ENCODE assay signal across 8 mouse cellular contexts in the genomic region with DNA sequence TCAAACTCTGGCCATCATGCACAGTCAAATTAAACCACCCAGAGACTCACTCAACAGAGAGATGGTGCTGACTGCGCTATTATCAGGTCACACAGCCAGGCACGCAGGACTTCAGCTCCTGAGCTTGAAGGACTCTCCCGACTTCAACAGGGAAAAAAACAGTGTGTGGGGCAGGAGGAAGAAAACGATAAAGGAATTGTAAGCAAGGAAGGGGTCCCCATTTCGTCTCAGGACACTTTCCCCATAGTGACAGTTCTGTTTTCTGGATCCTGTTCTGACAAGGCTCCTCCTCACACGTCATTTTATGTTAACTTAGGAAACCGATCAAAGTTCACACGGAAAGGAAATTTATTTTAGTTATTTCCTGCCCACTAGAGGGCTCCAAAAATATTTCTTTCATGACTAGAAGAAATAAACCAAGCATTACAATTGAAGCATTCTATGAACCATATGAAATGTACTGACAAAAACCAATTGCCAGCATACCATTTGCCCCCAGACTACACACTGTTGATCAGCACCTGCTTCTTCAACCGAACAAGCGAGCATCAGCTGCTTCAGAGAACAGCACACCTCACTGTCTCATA. TPM values are rescaled to one million over a fixed set of nuclear protein-coding genes. Genes with fewer than 3 reads are reported as not detected.
DNase-seq lines count a peak whose midpoint lies in the region; ATAC-seq and TF ChIP-seq lines count a peak whose summit lies in the region.

No protein-coding gene starts in this region.

- TF ChIP-seq CTCF in forebrain, postnatal 0 days (IDR thresholded peaks at IDR 0.05; ENCODE audit: low read depth): peak; percentile 60

- H3K36me3 ChIP-seq in forebrain, postnatal 0 days (ENCODE audit: insufficient read depth): no peaks in the 10 kb centered on the region
- no peaks in the 10 kb centered on the region for H3K36me3 ChIP-seq in forebrain, embryonic 10.5 days (replicated peaks)

- no peak overlapping the region for H3K9ac ChIP-seq in forebrain, postnatal 0 days

- H3K9me3 ChIP-seq in forebrain, postnatal 0 days (ENCODE audit: low read length): no peaks in the 10 kb centered on the region
- no peaks in the 10 kb centered on the region for H3K9me3 ChIP-seq in forebrain, embryonic 10.5 days

- no peaks in the 10 kb centered on the region for H3K27me3 ChIP-seq in forebrain, postnatal 0 days (ENCODE audit: insufficient read depth, low read length)
- no peaks in the 10 kb centered on the region for H3K27me3 ChIP-seq in forebrain, embryonic 10.5 days (ENCODE audit: poor library complexity, severe bottlenecking)

- 34% methylated on average over 10 of the region's 10 CpGs for WGBS in forebrain, postnatal 0 days
- 62% methylated on average over 10 of the region's 10 CpGs for WGBS in forebrain, embryonic 10.5 days

- H3K4me1 ChIP-seq in forebrain, postnatal 0 days (ENCODE audit: insufficient read depth): peaks cover 16% of the 10 kb centered on the region
- peaks cover 43% of the 10 kb centered on the region for H3K4me1 ChIP-seq in forebrain, embryonic 10.5 days

- peak overlapping the region; percentile 27 for H3K4me2 ChIP-seq in forebrain, postnatal 0 days (ENCODE audit: low read depth)

- H3K27ac ChIP-seq in forebrain, postnatal 0 days (ENCODE audit: low read depth, low read length): no peak overlapping the region
- H3K27ac ChIP-seq in forebrain, embryonic 10.5 days: no peak overlapping the region

- no peak overlapping the region for H3K4me3 ChIP-seq in forebrain, postnatal 0 days (ENCODE audit: low read depth, low read length)
- H3K4me3 ChIP-seq in forebrain, embryonic 10.5 days: no peak overlapping the region

- no peak for ATAC-seq in forebrain, postnatal 0 days

- DNase-seq in forebrain, postnatal 0 days: peak; percentile 54
- no peak for DNase-seq in forebrain, embryonic 10.5 days (ENCODE audit: extremely low spot score, low spot score)
- DNase-seq in thymus, postnatal 0 days (ENCODE audit: low spot score): peak; percentile 40
- DNase-seq in thymus, postnatal 4 days: no peak
- DNase-seq in kidney, postnatal 36 days: peak; percentile 33 to 55
- no peak for DNase-seq in urinary bladder, adult 18-20 months (ENCODE audit: low spot score in 2 of 2)
- DNase-seq in frontal cortex, postnatal 14 days (ENCODE audit: low spot score in 2 of 2): no peak
- no peak for DNase-seq in thymus, adult 18-20 months

RNA-seq across cellular contexts. Expression of a gene that starts 4.6 kb away (rescaled TPM):
- total RNA-seq in forebrain, postnatal 0 days (2014; rRNA removed): 122 TPM in 2 replicates
- 68.0 and 79.3 TPM in 2 replicates for polyA plus RNA-seq in forebrain, postnatal 0 days (2015; fragmentation: Nextera tagmentation; extraction: Ambion mirVana)
- 43.8 and 44.3 TPM in 2 replicates for polyA plus RNA-seq in forebrain, embryonic 10.5 days (2016; fragmentation: Nextera tagmentation; extraction: Ambion mirVana)
- 66.0 and 76.6 TPM in 2 replicates for polyA plus RNA-seq in thymus, postnatal 0 days (2015; fragmentation: Nextera tagmentation; extraction: Ambion mirVana)

Comparison
In these comparisons a context has a peak if more than half of its experiments do, and no peak if none do; other contexts are left out.
1. DNase-seq: peak in forebrain, postnatal 0 days (single experiment), thymus, postnatal 0 days (single experiment) and kidney, postnatal 36 days (2 of 2); none in forebrain, embryonic 10.5 days (single experiment), thymus, postnatal 4 days (single experiment), urinary bladder, adult 18-20 months (0 of 2), frontal cortex, postnatal 14 days (0 of 2) and thymus, adult 18-20 months (0 of 2).